Comparison of ENCODE assay signal across 8 mouse cellular contexts in the genomic region with DNA sequence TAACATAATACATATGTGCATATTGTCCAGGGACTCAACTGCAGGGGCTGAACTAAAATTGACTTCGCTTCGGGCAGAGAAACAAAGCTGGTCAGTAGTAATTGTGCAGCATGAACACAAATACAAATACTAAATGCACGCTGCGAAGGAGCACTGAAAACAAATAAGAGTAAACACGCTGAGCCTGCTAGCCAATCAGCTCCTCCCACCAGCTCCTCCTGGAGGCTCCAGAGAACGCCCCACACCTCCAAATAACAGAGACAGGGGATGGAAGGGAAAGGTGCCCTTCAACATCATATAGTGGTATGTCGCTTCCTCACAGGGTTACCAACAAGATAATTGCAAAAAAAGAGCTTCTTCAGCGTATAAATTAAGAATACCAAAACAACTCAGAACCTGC.
DNase-seq lines count a peak whose midpoint lies in the region; ATAC-seq and TF ChIP-seq lines count a peak whose summit lies in the region.

No protein-coding gene starts in this region.

- no peaks in the 10 kb centered on the region for H3K27me3 ChIP-seq in lung, embryonic 15.5 days
- no peaks in the 10 kb centered on the region for H3K27me3 ChIP-seq in embryonic facial prominence, embryonic 10.5 days (replicated peaks; ENCODE audit: low read depth, poor library complexity, severe bottlenecking)
- no peaks in the 10 kb centered on the region for H3K27me3 ChIP-seq in hindbrain, embryonic 15.5 days
- H3K27me3 ChIP-seq in limb, embryonic 14.5 days (ENCODE audit: control insufficient read depth, insufficient read depth, low read length), result no peaks in the 10 kb centered on the region

- H3K4me1 ChIP-seq in lung, embryonic 15.5 days, result peaks cover 53% of the 10 kb centered on the region
- peaks cover 59% of the 10 kb centered on the region for H3K4me1 ChIP-seq in embryonic facial prominence, embryonic 10.5 days
- H3K4me1 ChIP-seq in hindbrain, embryonic 15.5 days (replicated peaks), result peaks cover 53% of the 10 kb centered on the region
- H3K4me1 ChIP-seq in limb, embryonic 14.5 days (ENCODE audit: control insufficient read depth, insufficient read depth, low read length), result peaks cover 35% of the 10 kb centered on the region

- H3K27ac ChIP-seq in lung, embryonic 15.5 days, result peak overlapping the region; percentile 97
- H3K27ac ChIP-seq in embryonic facial prominence, embryonic 10.5 days (replicated peaks), result peak overlapping the region; percentile 87
- peak overlapping the region; percentile 91 for H3K27ac ChIP-seq in hindbrain, embryonic 15.5 days (replicated peaks)
- peak overlapping the region; percentile 88 for H3K27ac ChIP-seq in limb, embryonic 14.5 days (replicated peaks; ENCODE audit: low read depth, low read length)

- ATAC-seq in lung, embryonic 15.5 days (ENCODE audit: borderline replicate concordance, extremely low read depth, low FRiP score, low TSS enrichment), result no peak
- ATAC-seq in hindbrain, embryonic 15.5 days (ENCODE audit: low FRiP score, low read depth), result peak; percentile 27; the same call in 1 of the 2 replicates
- ATAC-seq in limb, embryonic 14.5 days (ENCODE audit: low FRiP score, low read depth), result no peak

- H3K9me3 ChIP-seq in lung, embryonic 15.5 days, result no peaks in the 10 kb centered on the region
- no peaks in the 10 kb centered on the region for H3K9me3 ChIP-seq in embryonic facial prominence, embryonic 10.5 days
- no peaks in the 10 kb centered on the region for H3K9me3 ChIP-seq in hindbrain, embryonic 15.5 days
- no peaks in the 10 kb centered on the region for H3K9me3 ChIP-seq in limb, embryonic 14.5 days (ENCODE audit: control insufficient read depth, low read length)

- H3K4me3 ChIP-seq in lung, embryonic 15.5 days, result peak overlapping the region; percentile 27; the same call in 1 of the 2 replicates
- peak overlapping the region; percentile 42 for H3K4me3 ChIP-seq in embryonic facial prominence, embryonic 10.5 days
- peak overlapping the region; percentile 42 for H3K4me3 ChIP-seq in hindbrain, embryonic 15.5 days
- peak overlapping the region; percentile 23 for H3K4me3 ChIP-seq in limb, embryonic 14.5 days (replicated peaks; ENCODE audit: low read length)

- 0 out of 2 replicates have a peak overlapping the region, but pooled peaks have one; percentile 22 for H3K9ac ChIP-seq in lung, embryonic 15.5 days
- peak overlapping the region; percentile 49 for H3K9ac ChIP-seq in hindbrain, embryonic 15.5 days
- no peak overlapping the region for H3K9ac ChIP-seq in limb, embryonic 14.5 days (ENCODE audit: low read depth, low read length, severe bottlenecking)

- WGBS in lung, embryonic 15.5 days, result 25% methylated on average over 8 of the region's 8 CpGs
- WGBS in embryonic facial prominence, embryonic 10.5 days, result 40% methylated on average over 8 of the region's 8 CpGs
- 8% methylated on average over 8 of the region's 8 CpGs for WGBS in hindbrain, embryonic 15.5 days
- WGBS in limb, embryonic 14.5 days, result 34% methylated on average over 8 of the region's 8 CpGs

- H3K36me3 ChIP-seq in lung, embryonic 15.5 days, result no peaks in the 10 kb centered on the region
- no peaks in the 10 kb centered on the region for H3K36me3 ChIP-seq in embryonic facial prominence, embryonic 10.5 days (replicated peaks)
- H3K36me3 ChIP-seq in hindbrain, embryonic 15.5 days, result no peaks in the 10 kb centered on the region
- no peaks in the 10 kb centered on the region for H3K36me3 ChIP-seq in limb, embryonic 14.5 days (ENCODE audit: control insufficient read depth, insufficient read depth, low read length)

- DNase-seq in lung, postnatal 25 days (ENCODE audit: low spot score), result no peak
- DNase-seq in embryonic facial prominence, embryonic 10.5 days (ENCODE audit: low spot score), result peak; percentile 17
- no peak for DNase-seq in limb, embryonic 14.5 days (ENCODE audit: low spot score)
- peak; percentile 44 for DNase-seq in right cerebral cortex, postnatal 25 days
- no peak for DNase-seq in gastrocnemius, adult 18-20 months (ENCODE audit: low spot score)
- no peak for DNase-seq in lung, adult 18-20 months

- H3K4me2 ChIP-seq in lung, embryonic 15.5 days, result peak overlapping the region; percentile 52
- H3K4me2 ChIP-seq in hindbrain, embryonic 15.5 days, result peak overlapping the region; percentile 61
- peak overlapping the region; percentile 55 for H3K4me2 ChIP-seq in limb, embryonic 14.5 days (replicated peaks; ENCODE audit: low read depth, low read length, severe bottlenecking)

- TF ChIP-seq POLR2A in limb, embryonic 14.5 days (IDR thresholded peaks at IDR 0.05; ENCODE audit: borderline replicate concordance, extremely low read depth, insufficient read depth, insufficient read length), result no peak

Comparison
In these comparisons a context has a peak if more than half of its experiments do, and no peak if none do; other contexts are left out.
1. DNase-seq: peak in embryonic facial prominence, embryonic 10.5 days (single experiment) and right cerebral cortex, postnatal 25 days (single experiment); none in lung, postnatal 25 days (single experiment), limb, embryonic 14.5 days (single experiment), gastrocnemius, adult 18-20 months (single experiment) and lung, adult 18-20 months (0 of 2).
2. Peak in every context shown above with its lines, with median percentiles within 50 percentile points of each other: H3K27ac ChIP-seq, H3K4me2 ChIP-seq and H3K4me3 ChIP-seq.